Mouse (Mus musculus): ENCODE measurements around the gene Kcnk4. TPM values are rescaled to one million over a fixed set of nuclear protein-coding genes. Genes with fewer than 3 reads are reported as not detected.

Gene Kcnk4
- polyA plus RNA-seq, 1 experiment from 2014 or later: 3.3 TPM

DNA sequence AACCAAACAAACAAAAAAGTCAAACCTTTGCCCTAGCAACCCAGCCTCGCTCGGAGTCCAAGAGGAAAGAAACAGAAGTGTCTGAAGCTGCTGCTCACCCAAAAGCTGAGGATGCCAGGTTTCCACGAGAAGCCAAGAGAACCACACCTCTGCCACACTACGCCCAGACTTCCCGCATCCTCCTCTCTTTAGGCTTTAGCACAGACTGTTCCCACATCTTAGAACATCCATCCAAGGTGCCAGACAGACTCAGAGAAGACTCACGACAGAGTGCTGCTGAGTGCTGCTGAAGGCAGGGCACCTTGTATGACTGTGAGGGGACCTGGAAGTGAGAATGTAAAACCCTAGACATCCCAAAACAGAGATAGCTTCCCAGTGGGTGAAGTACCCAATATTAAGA lies 58.5 kb downstream of the Kcnk4 start:
- WGBS: 90% methylated on average over 6 of the region's 6 CpGs

DNA sequence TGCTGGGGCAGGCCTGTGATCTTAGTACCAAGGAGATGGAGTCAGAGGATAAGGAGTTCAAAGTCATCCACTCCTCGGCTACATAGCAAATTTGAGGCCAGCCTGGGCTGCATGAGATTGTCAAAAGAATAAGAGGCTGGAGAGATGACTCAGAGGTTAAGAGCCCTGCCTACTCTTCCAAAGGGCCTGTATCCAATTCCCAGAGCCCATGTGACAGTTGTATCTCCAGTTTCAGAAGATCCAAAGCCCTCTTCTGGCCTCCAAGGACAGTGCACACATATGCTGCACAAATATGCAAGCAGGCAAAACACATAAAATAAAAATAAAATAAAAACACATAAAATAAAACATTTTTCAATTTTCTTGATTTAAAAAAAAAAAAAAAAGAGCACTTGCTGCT lies 60.1 kb downstream of the Kcnk4 start:
- Histone ChIP-seq H3K27me3 (replicated peaks; ENCODE audit: control insufficient read depth, insufficient read depth, low read length) (no peaks in the 10 kb centered on the region), H3K4me3 (replicated peaks; ENCODE audit: low read length) (no peak overlapping the region), H3K9me3 (ENCODE audit: control insufficient read depth, low read length) (peaks cover 4% of the 10 kb centered on the region; the same call in 1 of the 2 replicates), H3K27ac (ENCODE audit: low read length) (no peak overlapping the region), H3K4me2 (ENCODE audit: low read length) (no peak overlapping the region), H3K9ac (replicated peaks; ENCODE audit: low read depth, low read length) (no peak overlapping the region), H3K36me3 (ENCODE audit: control insufficient read depth, insufficient read depth) (no peaks in the 10 kb centered on the region), H3K4me1 (replicated peaks; ENCODE audit: control insufficient read depth, insufficient read depth, low read length) (no peaks in the 10 kb centered on the region)
- 84% methylated on average over 1 of the region's 1 CpGs for WGBS
- ATAC-seq: no peak

More for the DNA sequence above, 58.5 kb downstream of the Kcnk4 start:
- no peak overlapping the region for H3K9ac ChIP-seq (replicated peaks; ENCODE audit: low read depth, low read length)
- no peaks in the 10 kb centered on the region for H3K27me3 ChIP-seq (replicated peaks; ENCODE audit: control insufficient read depth, insufficient read depth, low read length)
- peaks cover 12% of the 10 kb centered on the region for H3K9me3 ChIP-seq (ENCODE audit: control insufficient read depth, low read length)
- no peaks in the 10 kb centered on the region for H3K4me1 ChIP-seq (replicated peaks; ENCODE audit: control insufficient read depth, insufficient read depth, low read length)
- no peak overlapping the region for H3K4me3 ChIP-seq (replicated peaks; ENCODE audit: low read length)
- H3K27ac ChIP-seq (ENCODE audit: low read length): no peak overlapping the region
- no peaks in the 10 kb centered on the region for H3K36me3 ChIP-seq (ENCODE audit: control insufficient read depth, insufficient read depth)
- no peak overlapping the region for H3K4me2 ChIP-seq (ENCODE audit: low read length)
- ATAC-seq: no peak

Small RNA genes lying within 50 kb of the gene (microRNA-seq; reads per million reads assigned to microRNA genes)
- gene Mir6990: 1.2 reads per million

Other genes with a start within 250 kb of the Kcnk4 start
- 9.4 and 9.7 TPM in 2 replicates for gene Rps6ka4, start 93.9 kb downstream of the Kcnk4 start, polyA plus RNA-seq (2015; fragmentation: Nextera tagmentation; extraction: Ambion mirVana)
- gene Ccdc88b, start 76.3 kb downstream of the Kcnk4 start, polyA plus RNA-seq (2015; fragmentation: Nextera tagmentation; extraction: Ambion mirVana): 0.68 and 1.1 TPM in 2 replicates
- gene Trmt112, start 24.8 kb downstream of the Kcnk4 start, polyA plus RNA-seq (2015; fragmentation: Nextera tagmentation; extraction: Ambion mirVana): 104 and 116 TPM in 2 replicates
- gene Prdx5, start 24.4 kb downstream of the Kcnk4 start, polyA plus RNA-seq (2015; fragmentation: Nextera tagmentation; extraction: Ambion mirVana): 244 and 272 TPM in 2 replicates
- 16.1 and 18.8 TPM in 2 replicates for gene Esrra, start 12.7 kb downstream of the Kcnk4 start, polyA plus RNA-seq (2015; fragmentation: Nextera tagmentation; extraction: Ambion mirVana)
- gene Catsperz, start 9.1 kb downstream of the Kcnk4 start, polyA plus RNA-seq (2015; fragmentation: Nextera tagmentation; extraction: Ambion mirVana): 0.37 and 0.89 TPM in 2 replicates
- 87.9 and 88.4 TPM in 2 replicates for gene Bad, start 7.3 kb upstream of the Kcnk4 start, polyA plus RNA-seq (2015; fragmentation: Nextera tagmentation; extraction: Ambion mirVana)
- gene Gpr137, start 8.0 kb upstream of the Kcnk4 start, polyA plus RNA-seq (2015; fragmentation: Nextera tagmentation; extraction: Ambion mirVana): 46.3 and 52.5 TPM in 2 replicates
- gene Ppp1r14b, start 40.5 kb upstream of the Kcnk4 start, polyA plus RNA-seq (2015; fragmentation: Nextera tagmentation; extraction: Ambion mirVana): 132 and 140 TPM in 2 replicates
- gene Plcb3, start 42.0 kb upstream of the Kcnk4 start, polyA plus RNA-seq (2015; fragmentation: Nextera tagmentation; extraction: Ambion mirVana): 11.5 and 12.3 TPM in 2 replicates
- 73.8 and 101 TPM in 2 replicates for gene Fkbp2, start 46.0 kb upstream of the Kcnk4 start, polyA plus RNA-seq (2015; fragmentation: Nextera tagmentation; extraction: Ambion mirVana)
- gene Vegfb, start 53.1 kb upstream of the Kcnk4 start, polyA plus RNA-seq (2015; fragmentation: Nextera tagmentation; extraction: Ambion mirVana): 42.5 and 44.6 TPM in 2 replicates
- gene Dnajc4, start 58.1 kb upstream of the Kcnk4 start, polyA plus RNA-seq (2015; fragmentation: Nextera tagmentation; extraction: Ambion mirVana): 18.3 and 23.3 TPM in 2 replicates
- gene Nudt22, start 61.6 kb upstream of the Kcnk4 start, polyA plus RNA-seq (2015; fragmentation: Nextera tagmentation; extraction: Ambion mirVana): 15.5 and 16.0 TPM in 2 replicates
- 12.5 and 17.9 TPM in 2 replicates for gene Trpt1, start 61.6 kb upstream of the Kcnk4 start, polyA plus RNA-seq (2015; fragmentation: Nextera tagmentation; extraction: Ambion mirVana)
- gene Fermt3, start 85.0 kb upstream of the Kcnk4 start, polyA plus RNA-seq (2015; fragmentation: Nextera tagmentation; extraction: Ambion mirVana): 3.3 and 3.8 TPM in 2 replicates
- gene Stip1, start 105.5 kb upstream of the Kcnk4 start, polyA plus RNA-seq (2015; fragmentation: Nextera tagmentation; extraction: Ambion mirVana): 246 and 247 TPM in 2 replicates
- 4.0 and 5.3 TPM in 2 replicates for gene Macrod1, start 122.3 kb upstream of the Kcnk4 start, polyA plus RNA-seq (2015; fragmentation: Nextera tagmentation; extraction: Ambion mirVana)
- 13.8 and 16.1 TPM in 2 replicates for gene Flrt1, start 171.2 kb upstream of the Kcnk4 start, polyA plus RNA-seq (2015; fragmentation: Nextera tagmentation; extraction: Ambion mirVana)

Data from forebrain, embryonic 16.5 days (tissue).